Mouse (Mus musculus) retina, postnatal 7 days (tissue): ENCODE results near the gene Tmem143.
"Not testable (repeated sequence)": the region's sequence is repeated elsewhere in the genome, so short reads cannot be mapped to it uniquely, and the experiment has no call there.

Experiments used
- DNase-seq: peaks from one replicate; pipeline ENCODE4 v3.0.0-alpha.2; 2012; ENCODE audit warnings: low read depth, low spot score

Gene Tmem143

DNA sequence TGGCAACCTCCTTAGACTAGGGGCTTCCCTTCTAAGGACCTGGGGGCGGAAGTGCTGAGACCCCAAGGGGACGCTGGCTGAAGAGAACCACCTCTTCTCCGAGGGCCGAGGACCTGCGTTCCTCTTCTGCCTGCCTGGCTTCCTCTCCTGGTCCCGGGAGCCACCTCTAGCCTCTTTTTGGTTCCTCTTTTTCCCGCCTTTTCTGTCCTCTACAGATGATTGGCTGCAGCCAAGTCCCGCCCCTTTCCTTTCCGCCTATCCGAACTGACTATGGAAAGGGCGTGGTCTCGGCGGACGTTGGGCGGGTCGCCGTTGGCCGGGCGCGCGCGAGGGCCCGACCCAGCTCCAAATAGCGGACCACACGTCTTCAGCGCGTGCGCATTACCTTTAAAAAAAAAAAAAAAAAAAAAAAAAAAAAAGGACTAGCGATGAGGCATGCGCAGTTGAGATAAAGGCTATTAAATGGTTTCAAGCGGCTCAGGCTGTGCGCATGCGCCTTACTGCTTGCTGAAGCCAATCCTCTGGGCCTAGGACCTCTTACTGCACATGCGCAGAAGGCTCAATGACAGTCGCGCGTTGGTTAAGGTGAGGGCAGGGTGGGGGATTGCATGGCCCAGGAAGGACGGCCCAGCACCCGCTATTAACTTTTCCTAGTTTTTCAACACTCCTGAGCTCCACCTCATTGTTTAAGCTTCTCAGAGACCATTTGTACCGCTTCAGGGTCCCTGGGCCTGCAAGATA is at the start of gene Tmem143, which contains the start of gene Syngr4:
Tmem143 (plus strand) TSS at position 425 of the 741 bp plus-strand sequence.
Syngr4 (minus strand) TSS at position 198 of the 741 bp plus-strand sequence.
- peak; percentile 99 for DNase-seq

DNA sequence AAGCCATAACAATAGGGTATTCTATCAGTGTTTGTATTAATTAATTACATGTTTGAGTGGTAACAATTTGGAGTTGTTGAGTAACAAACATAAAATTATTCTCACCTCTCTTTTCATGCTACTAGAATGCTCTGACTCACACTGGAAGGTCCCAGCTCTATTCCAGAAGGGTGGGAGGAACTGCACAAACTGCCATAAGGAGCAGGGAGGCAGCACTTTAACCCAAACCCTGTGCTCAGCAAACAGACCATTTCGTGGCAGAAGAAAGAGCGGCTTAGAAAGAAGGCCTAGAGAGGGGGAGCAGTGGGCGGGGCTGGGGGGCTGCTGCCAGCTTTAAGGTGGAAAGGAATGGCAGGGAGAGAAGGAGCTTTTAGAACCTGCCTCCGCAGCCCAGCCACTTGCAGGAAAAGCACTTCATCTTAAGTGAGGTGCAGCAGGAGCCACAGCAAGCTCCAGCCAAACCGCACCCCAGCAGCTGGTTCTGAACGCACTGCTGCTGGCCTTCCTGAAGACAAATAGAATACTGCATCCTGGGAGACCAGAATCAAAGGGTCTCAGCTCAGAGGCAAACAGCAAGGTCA is 48.2 kb upstream of the Tmem143 start:
- no peak for DNase-seq

DNA sequence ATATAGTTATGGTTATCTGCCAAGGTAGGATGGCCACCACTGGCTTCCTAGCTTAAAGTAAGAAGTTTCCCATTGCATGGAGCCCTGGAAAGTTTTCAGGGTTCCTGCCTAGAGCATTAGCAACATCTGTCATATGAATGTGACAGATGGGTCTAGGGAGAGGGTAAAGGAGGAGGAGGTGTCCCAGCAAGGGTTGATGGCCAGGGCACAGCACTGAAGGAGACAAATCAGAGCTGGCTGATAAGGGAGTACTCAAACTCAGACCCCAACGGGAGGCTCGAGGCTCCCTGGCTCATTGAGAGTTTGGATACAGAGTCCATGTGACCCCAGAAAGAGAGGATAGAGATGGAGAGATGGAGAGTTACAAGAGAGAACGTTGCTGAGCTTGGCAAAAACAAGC is 46.1 kb upstream of the Tmem143 start:
- DNase-seq = no peak

DNA sequence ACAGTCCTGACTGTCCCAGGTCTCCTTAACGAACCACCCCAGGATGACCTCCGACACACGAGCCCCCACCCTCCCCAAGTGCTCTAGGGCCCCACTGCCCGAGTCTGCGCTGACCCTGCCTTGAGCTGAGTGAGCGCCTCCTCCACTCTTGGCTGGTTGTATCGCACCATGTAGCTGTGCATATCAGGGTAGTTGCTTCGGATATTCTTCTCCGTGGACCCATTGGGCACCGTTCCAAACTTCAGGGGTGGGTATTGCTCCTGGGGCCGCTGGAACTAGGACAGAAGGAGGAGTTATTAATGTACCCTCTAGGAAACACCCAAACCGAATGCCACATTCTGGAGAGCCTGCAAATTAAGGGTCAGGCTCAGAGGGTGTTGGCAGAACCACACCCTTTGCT is 43.7 kb upstream of the Tmem143 start:
- no peak for DNase-seq

DNA sequence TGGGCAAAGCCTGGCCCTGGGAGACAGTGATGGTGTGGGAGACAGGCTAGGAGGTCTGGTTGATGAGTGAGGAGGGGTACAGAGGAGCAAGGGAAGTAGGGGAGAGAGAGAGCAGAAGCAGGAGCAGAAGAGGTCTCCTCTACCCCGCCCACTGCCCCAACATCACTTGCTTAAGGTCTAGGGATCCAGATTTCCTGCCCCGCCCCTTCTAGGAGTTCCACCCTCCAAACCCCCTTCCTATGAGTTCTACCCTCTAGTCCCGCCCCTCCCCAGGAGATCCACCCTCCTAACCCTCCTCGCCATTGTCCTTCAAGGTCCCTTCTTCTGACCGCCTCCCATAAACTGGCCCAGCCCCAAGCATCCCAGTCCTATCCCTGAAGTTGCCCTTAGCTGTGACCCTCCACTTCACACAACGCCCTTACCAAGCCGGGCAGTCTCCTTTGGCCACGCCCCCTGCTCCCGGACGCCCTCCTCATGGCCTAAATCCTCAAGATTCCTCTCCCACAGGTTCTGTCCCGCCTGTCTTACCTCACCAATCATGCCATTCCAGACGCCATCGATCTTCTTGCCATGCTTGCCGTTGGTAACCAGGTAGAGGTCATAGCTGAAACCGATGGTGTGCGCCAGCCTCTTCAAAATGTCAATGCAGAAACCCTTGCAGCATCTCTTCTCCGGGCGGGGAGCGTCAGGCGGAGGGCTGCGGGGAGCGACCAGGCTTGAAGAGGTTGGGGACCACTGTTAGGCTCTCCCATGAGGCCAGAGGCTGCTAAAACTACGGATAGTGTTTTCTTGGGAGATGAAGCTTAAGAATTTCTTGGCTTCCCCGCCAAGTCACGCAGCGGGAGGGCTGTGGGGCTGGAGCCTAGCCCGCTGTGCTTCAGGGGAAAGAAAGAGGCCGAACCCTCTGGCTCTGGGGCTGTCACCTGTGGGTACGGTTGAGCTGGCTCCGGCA is 39.5 kb upstream of the Tmem143 start:
- no peak for DNase-seq

DNA sequence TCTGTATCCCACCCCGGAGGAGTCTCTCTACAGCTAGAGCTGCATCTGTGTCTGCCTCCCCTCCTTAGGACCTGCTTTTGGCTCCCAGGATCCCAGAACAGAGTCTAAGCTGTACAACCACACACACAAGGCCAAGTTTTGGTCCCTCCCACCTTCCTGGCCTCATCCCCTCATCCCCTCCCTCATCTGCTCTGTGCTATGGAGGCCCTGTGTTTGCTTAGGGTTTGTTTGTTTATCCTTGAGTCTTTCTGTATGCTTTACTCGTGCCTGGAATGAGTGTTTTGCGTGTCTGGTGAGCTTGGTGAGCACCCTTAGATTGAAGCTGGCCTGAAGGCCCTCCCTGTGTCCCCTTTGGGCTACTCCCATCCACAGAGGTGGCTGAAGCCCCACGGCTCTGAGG is 37.7 kb upstream of the Tmem143 start:
- DNase-seq = no peak

DNA sequence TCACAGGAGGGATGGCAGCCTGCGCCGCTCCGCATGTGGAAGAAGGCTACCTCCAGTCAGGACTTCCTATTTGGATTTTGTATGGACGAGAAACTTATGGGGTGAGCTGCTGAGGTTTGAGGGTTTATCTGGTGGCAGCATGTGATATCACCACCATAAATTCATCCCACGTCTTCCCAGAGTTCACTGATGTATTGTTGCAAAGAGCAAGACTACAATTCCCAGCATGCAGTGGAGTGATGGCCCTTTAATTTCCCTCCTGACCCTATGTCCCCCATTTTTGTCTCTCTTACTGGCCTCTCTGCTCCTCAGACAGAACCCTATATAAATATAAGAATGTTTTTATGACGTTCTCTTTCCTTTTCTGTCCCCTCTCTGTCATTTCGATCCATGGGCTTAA is 33.9 kb upstream of the Tmem143 start:
- DNase-seq = no peak

DNA sequence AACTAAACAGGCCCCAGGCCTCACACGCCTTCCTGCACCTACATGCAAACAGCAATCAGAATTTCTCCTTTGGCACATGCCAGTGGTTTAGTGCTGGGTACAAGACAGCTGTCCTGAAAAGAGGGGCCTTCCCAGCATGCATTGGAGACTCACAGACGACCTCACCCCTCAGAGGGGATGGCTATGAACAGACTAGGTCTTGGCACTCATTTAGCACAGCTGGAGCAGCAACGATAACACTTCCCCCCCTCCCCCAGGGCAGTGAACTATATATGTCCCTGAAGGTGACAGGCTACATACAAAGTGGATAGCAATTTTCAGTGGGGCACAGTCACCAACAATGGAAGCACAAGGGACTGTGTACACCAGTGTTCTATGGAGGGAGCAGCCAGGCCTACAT is 32.3 kb upstream of the Tmem143 start:
- DNase-seq = no peak

DNA sequence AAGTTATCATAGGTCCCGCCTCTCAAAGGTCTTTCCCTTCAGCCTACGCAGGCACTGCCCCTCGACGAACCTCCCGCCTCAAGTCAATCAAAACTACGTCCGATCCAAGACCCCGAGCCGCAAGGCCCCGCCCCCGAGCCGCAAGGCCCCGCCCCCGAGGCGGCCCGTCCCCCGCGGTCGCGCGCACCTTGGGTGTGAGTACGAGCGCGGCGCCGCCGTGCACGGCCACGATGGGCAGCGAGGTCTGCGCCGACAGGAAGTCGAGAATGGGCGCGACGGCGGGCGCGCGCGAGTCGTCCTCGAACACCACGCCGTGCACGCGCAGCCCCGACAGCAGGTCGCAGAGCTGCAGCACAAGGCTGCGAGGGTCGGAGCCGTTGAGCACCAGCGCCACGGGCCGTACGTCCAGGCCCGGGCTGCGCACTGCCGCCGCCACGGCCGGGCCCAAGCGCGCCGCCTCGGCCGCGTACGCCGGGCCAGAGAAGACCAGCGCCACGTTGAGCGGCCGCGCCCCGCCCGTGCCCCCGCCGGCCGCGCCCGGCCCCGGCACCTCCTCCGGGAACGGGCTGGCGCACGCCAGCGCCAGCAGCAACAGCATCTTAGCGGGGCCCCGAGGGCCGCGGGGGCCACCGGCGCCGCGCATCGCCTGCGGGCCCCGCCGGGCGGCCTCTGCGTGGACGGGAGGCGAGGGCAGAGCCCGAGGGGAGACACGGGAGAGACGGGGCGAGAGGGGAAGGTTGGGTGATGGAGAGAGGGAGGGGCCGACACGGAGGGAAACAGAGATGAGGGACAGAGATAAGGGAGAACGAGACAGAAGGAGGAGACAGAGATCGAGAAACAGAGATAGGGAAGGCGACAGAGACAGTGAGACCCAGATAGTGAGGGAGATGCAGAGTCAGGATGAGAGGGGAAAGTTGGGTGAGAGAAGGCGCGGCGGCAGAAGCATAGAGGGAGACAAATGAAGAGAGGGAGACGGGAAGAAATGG is 30.5 kb upstream of the Tmem143 start:
- peak; percentile 76 for DNase-seq

DNA sequence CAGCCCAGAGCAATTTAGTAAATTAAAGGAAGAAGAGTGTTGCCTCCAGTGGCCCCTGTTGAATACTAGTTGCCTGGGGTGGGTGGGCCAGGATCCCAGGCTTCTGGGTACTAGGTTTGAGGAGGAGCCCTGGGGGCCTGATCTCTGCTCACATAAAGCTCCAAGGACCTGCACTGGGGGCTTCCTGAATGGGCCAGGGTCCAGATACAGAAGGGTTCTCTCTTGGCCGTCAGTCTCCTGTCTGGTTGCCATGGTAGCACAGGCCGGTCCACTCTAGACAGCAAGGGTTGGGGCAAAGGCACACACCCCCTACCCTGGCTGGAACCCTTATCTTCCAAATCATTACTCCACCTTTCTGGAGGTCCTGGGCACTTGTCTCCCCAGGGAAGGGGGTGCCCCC is 28.9 kb upstream of the Tmem143 start:
- no peak for DNase-seq

DNA sequence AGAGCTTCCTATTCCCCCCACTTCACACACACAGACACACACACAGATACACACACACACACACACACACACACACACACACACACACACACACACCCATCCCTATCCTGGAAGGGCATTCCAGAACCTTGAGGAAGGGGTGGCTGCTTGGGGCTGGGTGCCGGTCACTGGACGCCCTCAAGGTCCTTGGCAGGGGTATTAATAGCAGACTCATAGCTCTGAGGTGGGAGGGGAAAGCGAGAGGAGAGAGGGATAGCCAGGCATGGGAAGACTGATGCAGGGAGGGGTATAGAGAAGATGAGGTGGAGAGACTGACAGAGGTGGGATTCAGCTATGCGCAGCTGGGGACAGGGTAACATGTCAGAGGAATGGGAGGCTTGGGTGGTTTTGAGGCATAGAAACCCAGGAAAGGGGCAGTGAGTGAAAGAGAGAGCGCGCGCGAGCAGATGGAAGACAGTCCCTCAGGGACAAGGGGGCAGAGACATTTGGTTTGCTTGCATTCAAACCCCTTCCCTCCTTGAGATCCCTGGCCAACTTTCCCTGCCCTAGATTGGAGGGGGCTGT is 27.6 kb upstream of the Tmem143 start:
- DNase-seq = no peak

DNA sequence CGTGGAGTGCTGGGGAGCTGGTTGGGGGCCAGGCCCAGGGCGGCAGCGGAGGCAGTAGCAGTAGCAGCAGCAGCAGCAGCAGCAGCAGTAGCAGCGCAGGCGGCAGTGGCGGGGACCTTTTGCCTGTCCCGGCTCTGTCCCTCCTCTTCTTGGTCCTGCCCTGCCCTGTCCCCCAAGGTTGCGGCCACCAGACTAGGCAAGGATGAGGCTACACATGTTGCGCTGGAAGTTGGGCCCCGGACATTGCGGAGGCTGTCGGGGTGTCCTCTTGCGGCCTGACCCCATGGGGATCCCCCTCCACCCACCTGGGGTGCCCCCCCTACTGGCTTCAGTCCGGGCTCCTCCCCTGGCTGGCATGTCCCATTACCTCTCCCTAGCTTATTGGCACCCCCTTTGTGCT is 27.0 kb upstream of the Tmem143 start:
- no peak for DNase-seq

DNA sequence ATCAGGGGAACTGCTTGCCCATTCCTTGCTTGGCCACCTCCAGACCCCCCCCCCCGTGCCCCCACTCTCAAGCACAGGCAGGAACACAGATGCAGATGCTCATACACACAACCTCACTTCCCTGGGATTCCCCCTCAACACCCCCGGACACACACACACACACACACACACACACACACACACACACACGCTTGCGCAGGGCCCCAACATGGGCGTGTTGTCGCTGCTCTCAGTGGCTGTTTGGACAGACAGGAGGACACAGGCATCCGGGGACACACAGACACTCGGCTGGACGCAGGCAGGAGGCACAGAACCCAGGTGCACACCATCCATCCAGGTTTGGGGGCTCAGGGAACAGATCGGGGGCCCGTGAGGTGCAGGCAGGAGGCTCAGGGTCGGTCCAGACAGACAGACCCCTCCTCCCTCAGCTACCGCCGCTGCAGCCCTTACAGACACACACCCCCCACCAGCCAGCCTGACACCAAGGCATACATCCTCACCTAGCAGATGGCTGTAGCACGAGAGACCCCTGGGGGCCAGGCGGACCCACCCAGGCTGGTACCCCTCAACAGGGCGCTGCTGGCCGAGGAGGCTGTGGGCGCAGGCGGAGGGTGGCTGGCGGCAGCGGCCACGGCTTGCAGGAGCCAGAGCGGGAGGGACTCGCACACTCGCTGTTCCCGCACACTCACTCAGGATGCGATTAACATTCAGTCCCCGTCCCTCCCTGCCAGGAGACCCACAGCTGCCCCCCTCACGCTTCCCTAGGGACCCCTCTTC is 26.3 kb upstream of the Tmem143 start:
- no peak for DNase-seq

DNA sequence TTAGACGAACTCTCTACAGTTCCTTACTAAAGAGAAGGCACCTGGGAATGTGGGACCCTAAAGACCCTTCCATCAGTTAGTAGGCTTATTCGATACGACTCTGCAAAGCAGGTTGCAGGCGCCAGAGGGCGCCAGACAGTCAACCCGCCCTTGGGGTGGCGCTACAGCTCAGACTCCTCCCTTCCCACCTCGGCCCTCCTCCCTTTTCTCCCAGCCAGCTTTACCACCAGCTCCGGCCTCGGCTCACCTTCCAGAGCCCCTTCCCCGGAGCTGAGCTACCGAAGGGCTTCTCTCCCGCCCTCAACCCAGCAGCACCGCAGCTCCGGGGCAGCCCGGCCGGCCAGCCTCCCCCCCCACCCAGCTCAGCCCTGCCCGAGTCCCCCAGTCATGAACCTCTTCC is 24.1 kb upstream of the Tmem143 start, which contains the start of gene Kdelr1:
Kdelr1 (plus strand) TSS at position 149 of the 400 bp plus-strand sequence.
- peak; percentile 79 for DNase-seq

DNA sequence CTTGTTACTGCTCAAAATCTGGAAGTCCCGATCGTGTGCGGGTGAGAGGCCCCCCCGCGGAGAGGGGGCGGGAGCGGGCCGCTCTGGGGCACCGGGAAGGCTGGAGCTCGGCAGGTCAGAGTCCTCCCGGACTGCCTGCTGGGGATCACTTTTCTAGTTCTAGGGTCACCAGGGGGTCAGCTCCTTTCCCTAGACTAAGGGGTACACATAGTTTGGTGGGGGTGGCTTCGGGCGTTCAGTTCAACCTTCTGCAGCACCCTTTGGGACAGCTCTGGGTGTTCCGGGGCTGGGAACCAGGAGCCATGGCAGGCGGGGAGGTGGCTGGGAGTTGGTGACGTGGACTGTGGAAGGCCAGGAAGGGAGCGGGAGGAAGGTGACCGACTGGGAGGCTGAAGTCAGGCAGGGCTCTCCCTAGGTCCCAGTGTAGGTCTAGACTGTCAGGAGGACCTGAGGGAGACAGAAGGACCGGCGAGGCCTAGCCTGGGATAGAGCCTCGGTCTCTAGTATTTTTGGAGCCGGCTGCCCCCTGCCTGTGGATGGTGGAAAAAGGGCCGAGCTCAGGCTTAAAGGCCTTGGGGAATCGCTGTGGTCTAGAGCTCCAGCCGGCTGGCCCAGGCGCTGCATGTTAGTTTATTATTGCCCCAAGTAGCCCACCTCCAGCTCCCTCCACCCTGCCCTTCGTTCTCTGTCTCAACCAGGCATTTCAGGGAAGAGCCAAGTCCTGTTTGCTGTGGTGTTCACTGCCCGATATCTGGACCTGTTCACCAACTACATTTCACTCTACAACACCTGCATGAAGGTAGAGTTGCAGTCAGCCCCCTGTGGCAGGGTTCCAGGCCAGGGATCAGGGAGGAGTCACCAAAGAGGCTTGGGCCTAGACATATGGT is 23.4 kb upstream of the Tmem143 start:
- DNase-seq = peak; percentile 27

DNA sequence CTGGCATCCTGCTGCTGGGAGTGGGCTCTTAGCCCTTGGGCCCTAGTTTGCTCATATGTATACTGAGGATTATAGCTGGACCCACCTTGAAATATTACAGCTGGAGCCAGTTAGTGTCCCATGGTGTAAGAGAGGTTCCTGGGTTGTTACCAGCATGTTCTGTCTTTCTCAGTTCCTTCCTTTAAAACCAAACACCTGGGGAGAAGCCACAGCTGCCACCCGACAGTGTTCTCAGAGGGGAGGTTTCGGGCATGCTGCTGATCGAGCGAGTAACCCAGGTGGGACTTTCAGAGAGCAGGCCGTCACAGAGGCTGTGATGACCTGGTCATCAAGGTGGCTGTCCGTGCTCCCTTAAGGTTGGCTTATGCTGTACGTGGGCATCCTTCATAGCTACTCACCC is 19.8 kb upstream of the Tmem143 start:
- no peak for DNase-seq

DNA sequence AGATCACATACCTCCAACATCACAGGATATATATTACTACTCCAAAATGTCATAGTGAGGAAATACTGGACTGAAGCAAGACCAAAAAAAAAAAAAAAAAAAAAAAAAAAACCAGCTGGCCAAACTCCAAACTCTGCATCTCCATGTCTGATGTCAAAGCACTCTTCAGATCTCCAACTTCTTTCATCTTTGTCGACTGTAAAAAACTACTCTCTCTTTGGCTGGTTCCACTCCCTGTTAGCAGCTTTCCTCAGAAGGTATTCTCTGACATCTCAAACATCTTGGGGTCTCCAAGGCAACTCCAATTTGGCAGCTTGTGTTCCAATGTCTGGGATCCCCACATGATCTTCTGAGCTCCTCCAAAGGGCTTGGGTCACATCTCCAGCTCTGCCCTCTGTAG is 18.5 kb upstream of the Tmem143 start, which contains the start of gene Grin2d:
Grin2d (minus strand) TSS at position 101 of the 400 bp plus-strand sequence.
- DNase-seq = not testable (repeated sequence)

DNA sequence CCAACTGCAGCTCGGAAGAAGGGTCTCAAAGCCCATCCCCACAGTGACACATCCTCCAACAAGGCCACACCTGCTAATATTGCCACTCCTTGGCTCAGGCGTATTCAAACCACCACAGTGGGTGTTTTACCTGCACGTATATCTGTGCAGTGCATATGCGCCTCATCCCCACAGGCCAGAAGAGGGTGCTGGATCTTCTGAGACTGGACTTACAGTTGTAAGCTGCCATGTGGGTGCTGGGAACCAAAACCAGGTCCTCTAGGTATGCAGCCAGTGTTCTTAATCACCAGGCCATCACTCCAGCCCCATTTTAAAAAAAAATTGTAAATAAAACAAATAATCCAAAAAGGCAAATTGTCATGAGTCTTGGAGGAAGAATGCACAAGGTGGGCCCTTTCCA is 16.2 kb upstream of the Tmem143 start:
- DNase-seq = no peak

DNA sequence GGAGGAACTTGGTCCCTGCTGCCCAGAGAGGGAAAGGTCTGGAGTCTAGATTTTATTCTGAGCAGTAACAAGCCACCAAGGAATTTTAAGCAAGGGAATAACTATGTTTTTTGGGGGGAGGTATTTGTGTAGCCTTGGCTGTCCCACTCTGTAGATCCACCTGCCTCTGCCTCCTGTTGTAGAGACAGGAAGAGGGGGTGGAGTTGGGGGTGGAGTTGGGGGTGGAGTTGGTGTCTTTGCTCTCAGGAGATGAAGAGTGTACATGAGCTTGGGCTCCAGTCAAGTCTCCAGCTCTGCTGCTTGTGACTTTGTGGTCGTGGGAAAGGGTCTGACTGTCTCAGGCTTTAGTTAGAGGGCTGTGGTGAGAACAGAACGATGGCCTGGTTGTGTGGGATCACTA is 15.7 kb upstream of the Tmem143 start:
- DNase-seq = no peak
